Mouse (Mus musculus) stomach, postnatal 0 days (tissue): Measurements from ENCODE around the gene Zfp800.

ENCODE experiments used
- CTCF ChIP-seq: IDR thresholded peaks from 2 replicates; pipeline ENCODE4 v1.5.1; 2016; ENCODE audit warnings: antibody characterized with exemption, low read depth, mild to moderate bottlenecking, moderate library complexity
- EP300 ChIP-seq: optimal IDR thresholded peaks from 2 replicates; pipeline ENCODE3; 2016; ENCODE audit warnings: antibody characterized with exemption

DNA sequence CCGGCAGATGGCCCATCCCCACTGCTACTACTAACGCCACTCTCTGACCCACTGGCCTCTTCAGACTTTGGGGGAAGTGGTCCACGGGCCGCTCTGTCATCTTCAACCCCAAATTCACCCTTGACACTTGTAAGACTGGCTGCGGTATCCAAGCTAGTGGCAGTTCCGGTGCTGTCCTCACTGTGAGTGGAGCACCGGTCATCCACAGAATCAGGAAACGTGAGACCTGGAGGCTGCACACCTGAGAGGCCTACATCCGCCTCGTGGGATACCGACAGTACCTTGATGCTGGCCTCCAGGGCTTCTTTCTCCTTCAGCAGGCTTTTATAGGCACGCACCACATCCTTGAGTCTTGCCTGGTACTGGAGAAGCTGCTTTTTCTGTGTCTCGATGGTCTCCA is 23.1 kb upstream of the Zfp800 start:
- no peak for TF ChIP-seq CTCF
- TF ChIP-seq EP300, result no peak
